Mouse (Mus musculus): ENCODE data around the gene Tmem120b. TPM values are rescaled to one million over a fixed set of nuclear protein-coding genes. Genes with fewer than 3 reads are reported as not detected.

The Tmem120b gene
- total and polyA plus RNA-seq, 3 experiments = 6.6 to 10.4 (median 10.3) TPM

DNA sequence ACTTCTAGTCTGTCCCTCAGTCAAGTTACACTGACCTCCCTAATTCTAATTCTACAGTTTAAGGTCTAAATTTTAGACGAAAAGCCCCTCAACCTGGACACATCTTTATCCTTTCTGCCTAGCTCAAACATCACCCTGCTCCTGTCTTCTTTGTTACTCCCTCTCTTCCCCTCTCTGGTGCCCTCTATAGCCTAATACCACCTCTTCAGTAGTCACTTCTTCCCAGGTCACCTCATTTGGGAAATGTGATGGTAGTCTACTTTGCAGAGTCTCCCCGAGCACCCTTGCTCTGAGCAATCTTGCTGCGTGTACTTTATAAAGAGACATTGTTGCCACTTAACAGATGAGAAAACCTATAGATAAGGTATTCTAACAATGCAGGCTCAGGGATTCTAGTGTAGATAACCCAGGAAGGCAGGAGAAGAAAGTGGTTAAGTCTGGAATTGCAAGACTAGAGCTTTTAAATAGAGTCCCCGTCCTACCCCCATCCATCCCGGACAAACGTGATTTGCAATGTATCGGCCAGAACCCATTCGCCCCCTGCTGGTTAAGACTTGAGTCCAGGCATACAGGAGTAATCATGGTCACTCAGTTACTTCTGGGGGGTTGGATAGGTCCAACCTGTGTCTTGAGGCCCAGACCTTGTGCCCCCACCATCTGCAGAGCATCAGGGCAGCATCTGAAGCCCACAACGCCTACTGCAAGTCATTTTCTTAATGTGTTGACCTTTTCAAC is 22.5 kb upstream of the Tmem120b start:
- 22% methylated on average over 9 of the region's 9 CpGs for WGBS
- no peak for TF ChIP-seq POLR2A (IDR thresholded peaks at IDR 0.05; ENCODE audit: insufficient read depth, low read depth, low read length)
- TF ChIP-seq CTCF (IDR thresholded peaks at IDR 0.05) = peak; percentile 86
- peak; percentile 51; the same call in 1 of the 2 replicates for TF ChIP-seq EP300 (IDR thresholded peaks at IDR 0.05; ENCODE audit: insufficient read depth, low read depth, low read length)
- intact Hi-C loops (cut with DNase I) = loop anchor here (1.0 to 5.0 kb wide), 2 partner anchors 77 to 118 kb away; no protein-coding TSS in a partner anchor
- no peaks in the 10 kb centered on the region for H3K27me3 ChIP-seq (ENCODE audit: control insufficient read depth, insufficient read depth, low read length)
- H3K4me1 ChIP-seq (ENCODE audit: control insufficient read depth, insufficient read depth, low read length) = 0 out of 2 replicates have a peak, but pooled peaks cover 2% of the 10 kb centered on the region
- no peak overlapping the region for H3K9ac ChIP-seq (ENCODE audit: low read depth, low read length)
- no peaks in the 10 kb centered on the region for H3K36me3 ChIP-seq (ENCODE audit: control insufficient read depth, insufficient read depth, low read length)
- no peak overlapping the region for H3K4me3 ChIP-seq
- H3K79me2 ChIP-seq (replicated peaks; ENCODE audit: control insufficient read depth, insufficient read depth, low read length) = no peaks in the 10 kb centered on the region
- DNase-seq = peak; percentile 69 to 72
- H3K27ac ChIP-seq = no peak overlapping the region

DNA sequence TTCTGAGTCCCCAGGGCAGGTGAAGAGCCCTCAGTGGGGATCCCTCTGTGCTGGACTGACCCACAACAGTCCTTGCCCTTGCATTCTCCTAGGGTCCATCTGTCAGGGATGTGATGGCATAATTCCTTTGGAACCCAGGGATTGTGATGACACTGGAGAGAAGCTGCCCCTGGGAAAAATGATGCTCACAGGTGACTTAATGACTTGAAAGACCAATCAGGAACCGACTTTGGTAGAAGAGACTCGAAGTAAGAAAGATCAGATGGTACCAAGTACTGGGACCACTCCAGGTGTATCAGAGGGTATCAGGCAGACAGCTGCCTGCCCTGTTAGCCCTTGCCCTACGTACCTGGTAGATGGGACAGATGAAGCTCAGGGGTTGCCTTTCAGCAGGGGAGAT is 21.3 kb upstream of the Tmem120b start, which contains the start of gene Morn3:
Morn3 (minus strand) TSS at position 101 of the 400 bp plus-strand sequence.
- WGBS = 77% methylated on average over 3 of the region's 3 CpGs
- H3K9ac ChIP-seq (ENCODE audit: low read depth, low read length) = no peak within 1 kb of the TSS

DNA sequence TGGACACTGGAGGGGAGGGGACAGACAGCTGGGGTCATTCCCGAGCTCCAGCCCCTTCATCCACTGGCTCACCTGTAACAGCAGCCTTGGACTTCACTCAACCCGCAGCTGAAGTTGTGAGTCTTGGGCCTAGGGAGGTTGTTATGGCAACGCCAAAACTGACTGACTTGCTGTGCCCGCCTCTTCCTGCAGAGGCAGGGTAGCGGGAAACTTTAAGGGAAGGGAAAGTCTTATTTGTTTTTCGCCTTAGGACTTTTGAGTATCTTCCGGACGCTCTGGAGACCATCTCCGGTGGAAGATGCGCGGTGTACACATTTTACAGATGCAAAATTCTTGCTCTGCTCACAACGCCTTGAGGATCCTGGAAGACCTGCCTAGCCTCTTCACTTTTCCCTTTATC is 18.9 kb upstream of the Tmem120b start:
- Histone ChIP-seq H3K4me3 (no peak overlapping the region), H3K27ac (no peak overlapping the region), H3K4me1 (ENCODE audit: control insufficient read depth, insufficient read depth, low read length) (no peaks in the 10 kb centered on the region; the same call in 1 of the 2 replicates), H3K36me3 (ENCODE audit: control insufficient read depth, insufficient read depth, low read length) (no peaks in the 10 kb centered on the region), H3K79me2 (replicated peaks; ENCODE audit: control insufficient read depth, insufficient read depth, low read length) (no peaks in the 10 kb centered on the region), H3K9ac (ENCODE audit: low read depth, low read length) (no peak overlapping the region), H3K27me3 (ENCODE audit: control insufficient read depth, insufficient read depth, low read length) (no peaks in the 10 kb centered on the region)
- TF ChIP-seq CTCF (IDR thresholded peaks at IDR 0.05) (peak; percentile 18; the same call in 1 of the 2 replicates), POLR2A (IDR thresholded peaks at IDR 0.05; ENCODE audit: insufficient read depth, low read depth, low read length) (no peak)
- DNase-seq = peak in 1 of 2 experiments; percentile 30
- 22% methylated on average over 12 of the region's 12 CpGs for WGBS
- intact Hi-C loops (cut with DNase I) = loop anchor here (2.0 to 5.0 kb wide), 2 partner anchors 36 to 122 kb away; no protein-coding TSS in a partner anchor

More for the DNA sequence above, 21.3 kb upstream of the Tmem120b start, which contains the start of gene Morn3:
- no peak for TF ChIP-seq EP300 (IDR thresholded peaks at IDR 0.05; ENCODE audit: insufficient read depth, low read depth, low read length)
- TF ChIP-seq POLR2A (IDR thresholded peaks at IDR 0.05; ENCODE audit: insufficient read depth, low read depth, low read length) = no peak
- no peak for TF ChIP-seq CTCF (IDR thresholded peaks at IDR 0.05)
- Histone ChIP-seq H3K4me1 (ENCODE audit: control insufficient read depth, insufficient read depth, low read length) (no peaks in the 10 kb centered on the region; the same call in 1 of the 2 replicates), H3K79me2 (replicated peaks; ENCODE audit: control insufficient read depth, insufficient read depth, low read length) (no peaks in the 10 kb centered on the region), H3K4me3 (no peak within 1 kb of the TSS), H3K27me3 (ENCODE audit: control insufficient read depth, insufficient read depth, low read length) (no peaks in the 10 kb centered on the region), H3K36me3 (ENCODE audit: control insufficient read depth, insufficient read depth, low read length) (no peaks in the 10 kb centered on the region), H3K27ac (no peak within 1 kb of the TSS)
- no peak for DNase-seq
- intact Hi-C loops (cut with DNase I) = loop anchor here (1.0 to 5.0 kb wide), 2 partner anchors 79 to 120 kb away; no protein-coding TSS in a partner anchor

DNA sequence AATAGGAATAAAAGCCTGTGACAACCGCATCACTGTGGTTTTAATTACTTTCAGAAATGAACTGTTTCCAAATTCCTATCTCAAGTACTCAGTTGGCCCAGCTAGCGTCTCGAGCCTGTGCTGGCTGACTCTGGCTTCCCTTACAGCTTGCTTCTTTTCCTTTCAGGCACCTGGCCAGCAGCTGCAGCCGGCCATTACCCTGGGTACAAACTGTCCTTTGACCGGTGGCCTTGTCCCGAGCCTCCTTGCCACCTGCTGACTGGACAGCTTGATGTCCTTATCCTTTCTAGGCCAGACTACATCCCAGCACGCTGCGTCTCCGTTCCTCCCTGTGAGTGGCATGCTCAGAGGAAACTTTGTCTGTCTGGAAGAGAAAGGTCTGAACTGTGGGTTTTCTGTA is 17.3 kb upstream of the Tmem120b start:
- TF ChIP-seq POLR2A (IDR thresholded peaks at IDR 0.05; ENCODE audit: insufficient read depth, low read depth, low read length) (no peak), EP300 (IDR thresholded peaks at IDR 0.05; ENCODE audit: insufficient read depth, low read depth, low read length) (0 out of 2 replicates have a peak, but pooled peaks have one; percentile 14)
- DNase-seq = peak in 1 of 2 experiments; percentile 19
- Histone ChIP-seq H3K36me3 (ENCODE audit: control insufficient read depth, insufficient read depth, low read length) (no peaks in the 10 kb centered on the region), H3K79me2 (replicated peaks; ENCODE audit: control insufficient read depth, insufficient read depth, low read length) (no peaks in the 10 kb centered on the region), H3K27ac (no peak overlapping the region), H3K27me3 (ENCODE audit: control insufficient read depth, insufficient read depth, low read length) (no peaks in the 10 kb centered on the region), H3K4me3 (no peak overlapping the region), H3K4me1 (ENCODE audit: control insufficient read depth, insufficient read depth, low read length) (no peaks in the 10 kb centered on the region; the same call in 1 of the 2 replicates), H3K9ac (ENCODE audit: low read depth, low read length) (no peak overlapping the region)
- WGBS = 33% methylated on average over 9 of the region's 9 CpGs
- intact Hi-C loops (cut with DNase I) = loop anchor here (10.0 kb wide), 1 partner anchor 236 kb away; no protein-coding TSS in a partner anchor

DNA sequence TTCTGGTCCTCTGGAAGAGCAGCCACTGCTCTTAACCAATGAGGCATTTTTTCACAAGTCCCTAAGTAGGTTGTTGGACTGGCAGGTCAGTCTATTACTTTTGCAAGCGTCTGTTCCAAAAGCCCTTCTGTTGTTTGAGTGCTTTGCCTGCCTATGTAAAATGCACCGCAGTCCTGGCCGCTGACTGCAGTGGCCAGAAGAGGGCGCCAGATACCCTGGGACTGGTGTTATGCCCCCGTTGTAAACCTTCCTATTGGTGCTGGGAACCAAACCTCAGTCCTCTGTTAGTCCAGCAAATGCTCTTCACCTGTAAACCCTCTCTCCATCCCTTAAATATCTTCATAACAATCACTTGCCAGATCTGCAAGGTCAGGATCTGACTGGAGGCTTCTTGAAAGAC is 16.5 kb upstream of the Tmem120b start:
- Histone ChIP-seq H3K27me3 (ENCODE audit: control insufficient read depth, insufficient read depth, low read length) (no peaks in the 10 kb centered on the region), H3K4me3 (no peak overlapping the region), H3K4me1 (ENCODE audit: control insufficient read depth, insufficient read depth, low read length) (no peaks in the 10 kb centered on the region; the same call in 1 of the 2 replicates), H3K27ac (no peak overlapping the region), H3K9ac (ENCODE audit: low read depth, low read length) (no peak overlapping the region), H3K36me3 (ENCODE audit: control insufficient read depth, insufficient read depth, low read length) (no peaks in the 10 kb centered on the region), H3K79me2 (replicated peaks; ENCODE audit: control insufficient read depth, insufficient read depth, low read length) (no peaks in the 10 kb centered on the region)
- TF ChIP-seq POLR2A (IDR thresholded peaks at IDR 0.05; ENCODE audit: insufficient read depth, low read depth, low read length) (no peak), CTCF (IDR thresholded peaks at IDR 0.05) (peak; percentile 41)
- intact Hi-C loops (cut with DNase I) = loop anchor here (10.0 kb wide), 1 partner anchor 237 kb away; no protein-coding TSS in a partner anchor
- DNase-seq = peak in 1 of 2 experiments; percentile 14
- WGBS = 81% methylated on average over 5 of the region's 5 CpGs

All from heart, adult 2 months (tissue).